In genomic region chr2:129179946-129180853, GRCm38 (mm10) we compare ENCODE assay signal across 12 mouse cellular contexts. TPM values are rescaled to one million over a fixed set of nuclear protein-coding genes. Genes with fewer than 3 reads are reported as not detected.
DNase-seq lines count a peak whose midpoint lies in the region; ATAC-seq and TF ChIP-seq lines count a peak whose summit lies in the region.
"Had no signal": no experiment of that assay in that cellular context is flagged by ENCODE, and none has a peak within 500 bp of the region (broad histone marks: within the 10 kb centered on the region; RNA-seq: fewer than 3 reads in every experiment).

No protein-coding gene starts in this region.

- TF ChIP-seq EP300 in heart, postnatal 0 days (IDR thresholded peaks at IDR 0.05; ENCODE audit: low read depth): no peak

- H3K9me3 ChIP-seq in heart, postnatal 0 days (replicated peaks; ENCODE audit: control insufficient read depth, low read length): no peaks in the 10 kb centered on the region
- H3K9me3 ChIP-seq: lung, embryonic 15.5 days had no signal

- 60% methylated on average over 8 of the region's 8 CpGs for WGBS in heart, postnatal 0 days
- 2% methylated on average over 8 of the region's 8 CpGs for WGBS in macrophage (ENCODE audit: missing documents)

- H3K4me2 ChIP-seq in heart, postnatal 0 days (ENCODE audit: low read depth, low read length): no peak overlapping the region
- H3K4me2 ChIP-seq: lung, embryonic 15.5 days had no signal

- no peak for TF ChIP-seq CTCF in heart, postnatal 0 days (IDR thresholded peaks at IDR 0.05; ENCODE audit: low read depth)

- peak overlapping the region; percentile 76; the same call in 1 of the 2 replicates for H3K27ac ChIP-seq in heart, postnatal 0 days (ENCODE audit: low read depth)
- peak overlapping the region; percentile 83 for H3K27ac ChIP-seq in macrophage
- H3K27ac ChIP-seq: lung, embryonic 15.5 days had no signal

- intact Hi-C loops in heart, postnatal 10 days (cut with DNase I): loop anchor here (10.0 kb wide), 1 partner anchor 255 kb away; no protein-coding TSS in a partner anchor
- intact Hi-C loops in left cerebral cortex, postnatal 14 days (cut with DNase I): loop anchor here (10.0 kb wide), 1 partner anchor 255 kb away; no protein-coding TSS in a partner anchor

- no peaks in the 10 kb centered on the region for H3K27me3 ChIP-seq in heart, postnatal 0 days (ENCODE audit: control insufficient read depth, insufficient read depth, low read length)
- H3K27me3 ChIP-seq: lung, embryonic 15.5 days had no signal

- H3K79me2 ChIP-seq in macrophage (ENCODE audit: inconsistent target): no peaks in the 10 kb centered on the region

- no peaks in the 10 kb centered on the region for H3K36me3 ChIP-seq in heart, postnatal 0 days (replicated peaks; ENCODE audit: control insufficient read depth, insufficient read depth, low read length)
- H3K36me3 ChIP-seq in macrophage (ENCODE audit: inconsistent target): no peaks in the 10 kb centered on the region
- H3K36me3 ChIP-seq: lung, embryonic 15.5 days had no signal

- ATAC-seq in heart, postnatal 0 days (ENCODE audit: insufficient read depth, low read depth): no peak
- ATAC-seq: intestine, postnatal 0 days had no signal

- H3K9ac ChIP-seq in heart, postnatal 0 days (replicated peaks; ENCODE audit: low read depth, low read length): no peak overlapping the region
- H3K9ac ChIP-seq: lung, embryonic 15.5 days had no signal

- no peaks in the 10 kb centered on the region for H3K4me1 ChIP-seq in heart, postnatal 0 days (ENCODE audit: control insufficient read depth, insufficient read depth)

- DNase-seq in heart, postnatal 0 days (ENCODE audit: low spot score): no peak
- DNase-seq in heart, postnatal 10 days: no peak
- DNase-seq in T-cell, adult 2 months (ENCODE audit: low spot score): peak; percentile 87
- DNase-seq in thymus, postnatal 10 days (ENCODE audit: low spot score in 2 of 2): peak; percentile 71
- DNase-seq in cerebellum, postnatal 36 days: no peak
- DNase-seq in left cerebral cortex, postnatal 14 days (ENCODE audit: low spot score in 2 of 2): no peak
- DNase-seq in lung, postnatal 4 days: no peak
- DNase-seq: cerebellum, postnatal 25 days; left cerebral cortex, postnatal 4 days had no signal

- H3K4me3 ChIP-seq in heart, postnatal 0 days (ENCODE audit: low read depth, low read length): no peak overlapping the region
- no peak overlapping the region for H3K4me3 ChIP-seq in macrophage (ENCODE audit: inconsistent target)
- H3K4me3 ChIP-seq: lung, embryonic 15.5 days had no signal

RNA-seq across cellular contexts. Expression of gene Slc20a1, which starts 18.4 kb away (rescaled TPM):
- 37.1 and 46.8 TPM in 2 replicates for total RNA-seq in heart, postnatal 0 days (2014; rRNA removed; ENCODE audit: low replicate concordance)
- polyA plus RNA-seq in heart, postnatal 0 days (2015; fragmentation: Nextera tagmentation; extraction: Ambion mirVana): 7.0 and 8.7 TPM in 2 replicates
- 10 to 100 TPM; 15.3 to 18.8 TPM for total RNA-seq in heart, postnatal 10 days (2021)
- 1,000 to 10,000 TPM in 1 of 26 experiments, 100 to 1,000 TPM in 23, 10 to 100 TPM in 2; 27.6 to 1,007 (median 266) TPM for total RNA-seq in macrophage (2018; cell fraction: chromatin; rRNA removed)
- 10 to 100 TPM; 20.5 to 80.0 (median 36.1) TPM for total RNA-seq in macrophage (2018; cell fraction: cytosol; rRNA removed)
- total RNA-seq in macrophage (2018; cell fraction: nucleus; rRNA removed): 100 to 1,000 TPM in 19 of 26 experiments, 10 to 100 TPM in 7; 68.3 to 720 (median 172) TPM
- 36.9 to 54.7 TPM (median 39.8 TPM) in 3 replicates for polyA plus RNA-seq in macrophage (2018)
- 100 to 1,000 TPM; 127 to 130 TPM for total RNA-seq in left cerebral cortex, postnatal 14 days (2021)

RNA-seq across cellular contexts. Expression of gene Chchd5, which starts 50.7 kb away (rescaled TPM):
- 9.9 and 19.4 TPM in 2 replicates for total RNA-seq in heart, postnatal 0 days (2014; rRNA removed; ENCODE audit: low replicate concordance)
- 17.6 and 19.9 TPM in 2 replicates for polyA plus RNA-seq in heart, postnatal 0 days (2015; fragmentation: Nextera tagmentation; extraction: Ambion mirVana)
- total RNA-seq in heart, postnatal 10 days (2021): 10 to 100 TPM; 11.6 to 13.9 TPM
- total RNA-seq in macrophage (2018; cell fraction: chromatin; rRNA removed): 10 to 100 TPM in 7 of 26 experiments, 1 to 10 TPM in 19; 1.6 to 20.2 (median 5.1) TPM
- 10 to 100 TPM in 22 of 26 experiments, 1 to 10 TPM in 4; 7.1 to 22.2 (median 17.0) TPM for total RNA-seq in macrophage (2018; cell fraction: cytosol; rRNA removed)
- 10 to 100 TPM in 7 of 26 experiments, 1 to 10 TPM in 19; 1.4 to 19.5 (median 7.8) TPM for total RNA-seq in macrophage (2018; cell fraction: nucleus; rRNA removed)
- 11.9 to 13.8 TPM (median 13.2 TPM) in 3 replicates for polyA plus RNA-seq in macrophage (2018)
- 10 to 100 TPM; 10.4 to 10.5 TPM for total RNA-seq in left cerebral cortex, postnatal 14 days (2021)

Comparison
In these comparisons a context has a peak if more than half of its experiments do, and no peak if none do; other contexts are left out.
1. DNase-seq: peak in T-cell, adult 2 months (single experiment) and thymus, postnatal 10 days (2 of 2); none in heart, postnatal 0 days (single experiment), heart, postnatal 10 days (0 of 2), cerebellum, postnatal 36 days (0 of 2), left cerebral cortex, postnatal 14 days (0 of 2) and lung, postnatal 4 days (0 of 2).